Mouse (Mus musculus) olfactory bulb, adult 2 months (tissue): Measurements from ENCODE around the gene Shisa8.

ENCODE experiments used
- CTCF ChIP-seq: fragments of 200-500 bp; IDR thresholded peaks from 2 replicates; pipeline ENCODE4 v1.5.1; 2012; ENCODE audit warnings: low read depth, mild to moderate bottlenecking, low read length, moderate library complexity; ENCODE audit not compliant: insufficient read depth
- POLR2A ChIP-seq: fragments of 200-500 bp; IDR thresholded peaks from 2 replicates; pipeline ENCODE4 v1.6.1; 2012; ENCODE audit warnings: mild to moderate bottlenecking, low read depth, low read length, moderate library complexity; ENCODE audit not compliant: insufficient read depth

DNA sequence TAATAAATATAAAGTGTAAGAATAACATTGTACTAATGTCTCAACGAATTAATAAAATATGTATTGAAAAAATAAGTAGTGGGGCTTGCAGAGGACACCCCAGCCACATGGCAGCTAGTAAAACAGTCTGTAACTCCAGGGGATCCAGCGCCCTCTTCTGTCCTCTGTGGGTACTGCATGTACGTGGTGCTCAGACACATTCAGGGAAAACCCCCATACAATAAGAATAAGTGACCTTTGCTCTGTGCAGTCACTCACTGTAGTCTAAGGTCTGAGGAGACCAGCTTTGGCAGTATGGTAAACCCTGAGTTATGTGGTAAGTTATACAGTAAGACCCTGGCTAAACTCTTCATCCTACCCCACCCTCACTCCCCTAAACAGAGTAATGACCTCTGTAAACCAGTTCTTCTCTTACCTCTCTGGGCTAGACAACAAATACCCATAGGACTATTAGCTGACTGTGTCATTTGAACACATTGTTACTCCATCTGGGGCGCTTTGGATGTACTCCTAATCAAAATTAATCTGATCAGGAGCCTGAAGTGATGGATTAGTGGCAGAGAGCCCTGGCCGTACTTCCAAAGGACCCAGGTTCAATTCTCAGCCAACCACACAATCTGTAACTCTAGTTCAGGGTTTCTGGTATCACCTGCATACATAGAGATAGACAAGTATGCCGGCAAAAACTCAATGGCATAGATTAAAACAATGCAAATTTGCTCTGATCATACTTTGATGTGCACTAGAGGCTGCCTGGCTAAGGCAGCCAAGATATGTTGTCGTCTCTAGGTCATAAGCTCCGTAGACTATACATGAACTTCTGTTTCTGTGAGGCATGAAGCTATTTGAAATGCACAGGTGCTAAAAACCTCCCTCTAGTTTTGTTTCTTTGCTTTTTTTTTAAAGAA, 47.0 kb downstream of the Shisa8 start:
- TF ChIP-seq CTCF, result no peak
- TF ChIP-seq POLR2A, result no peak
